Mouse (Mus musculus): ENCODE results near the gene Cyb561.

Gene Cyb561

DNA sequence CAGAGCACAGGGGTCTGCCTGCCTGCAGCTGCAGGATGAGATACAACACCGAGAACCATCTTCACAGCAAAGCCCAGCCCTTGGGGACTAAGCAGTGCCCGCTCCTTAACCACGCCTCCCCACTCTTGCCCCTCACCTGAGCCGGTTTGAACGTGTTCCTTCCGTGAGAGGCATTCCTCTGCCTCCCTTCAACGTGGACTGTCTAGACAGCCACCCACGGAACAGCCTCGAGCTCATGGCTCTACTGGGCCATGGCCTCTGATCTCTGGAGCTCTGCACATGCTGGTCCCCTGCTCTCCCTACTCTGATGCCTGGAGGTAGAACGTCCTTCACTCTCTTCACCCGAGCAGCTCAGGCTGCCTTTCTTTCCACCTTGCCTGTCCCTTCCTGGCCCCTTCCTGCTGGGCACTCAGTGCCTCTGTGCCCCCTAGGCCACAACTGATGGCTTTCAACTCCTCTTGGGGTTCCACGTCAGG, at the start of gene Cyb561:
TSS of gene Cyb561 (minus strand) at position 426 of the 476 bp plus-strand sequence.
- no peak for DNase-seq (ENCODE audit: low spot score)

DNA sequence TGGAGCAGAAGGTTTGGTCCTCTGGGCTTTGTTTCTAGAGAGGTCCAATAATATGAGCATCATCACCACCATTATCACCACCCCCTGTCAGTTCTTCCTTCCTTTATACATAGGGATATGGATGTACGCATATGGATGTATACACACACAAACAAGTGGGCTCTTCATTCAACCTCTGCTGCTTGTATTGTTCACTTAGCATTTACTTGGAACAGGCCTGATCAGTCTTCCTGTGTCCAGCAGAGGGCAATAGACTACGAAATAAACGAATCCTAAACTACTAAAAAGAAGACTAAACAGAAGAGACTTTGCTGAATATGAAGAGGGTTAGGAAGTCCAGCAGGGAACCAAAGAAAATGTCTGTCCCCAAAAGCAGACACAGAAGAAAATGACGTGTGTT, 48.6 kb upstream of the Cyb561 start:
- peak; percentile 55 for DNase-seq (ENCODE audit: low spot score)

DNA sequence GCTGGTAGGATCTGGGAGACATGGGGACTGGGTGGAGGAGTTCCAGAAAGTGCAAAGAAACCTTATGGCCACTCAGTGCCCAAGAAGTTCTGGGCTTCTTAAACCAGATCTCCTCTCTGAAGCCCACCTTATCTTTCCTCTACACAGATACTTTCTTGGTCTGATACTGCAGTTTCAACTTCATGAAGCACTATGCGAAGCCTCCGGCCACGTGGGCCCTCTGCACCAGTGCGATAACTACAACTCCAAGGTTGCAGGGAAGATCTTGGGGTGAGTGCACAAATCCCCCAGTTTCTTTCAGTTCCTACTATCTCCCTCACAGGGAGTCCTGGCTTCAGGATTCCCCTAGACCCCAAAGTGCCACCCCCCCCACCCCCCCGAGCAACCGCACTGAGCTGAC, 46.9 kb upstream of the Cyb561 start:
- no peak for DNase-seq (ENCODE audit: low spot score)

DNA sequence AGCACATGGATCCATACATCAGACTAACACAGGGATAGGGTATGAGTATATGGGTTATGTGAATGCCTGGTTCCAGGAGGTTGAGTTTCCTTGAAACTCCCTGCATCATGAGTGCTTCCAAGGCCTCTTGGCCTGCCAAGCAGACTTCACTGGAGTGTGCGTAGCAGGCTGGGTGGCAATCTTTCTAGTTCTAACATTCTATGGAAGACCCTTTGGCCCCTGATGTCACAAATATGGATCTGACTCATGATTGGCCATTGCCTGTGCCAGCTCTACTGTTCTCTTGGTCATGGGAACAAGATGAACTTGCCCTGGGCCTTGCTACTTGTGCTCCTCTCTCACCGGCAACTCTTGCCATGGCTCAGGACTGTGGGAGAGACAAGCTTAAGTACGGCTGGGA, 41.2 kb upstream of the Cyb561 start, which contains the start of gene Ace3:
TSS of gene Ace3 (plus strand) at position 301 of the 400 bp plus-strand sequence.
- no peak for DNase-seq (ENCODE audit: low spot score)

DNA sequence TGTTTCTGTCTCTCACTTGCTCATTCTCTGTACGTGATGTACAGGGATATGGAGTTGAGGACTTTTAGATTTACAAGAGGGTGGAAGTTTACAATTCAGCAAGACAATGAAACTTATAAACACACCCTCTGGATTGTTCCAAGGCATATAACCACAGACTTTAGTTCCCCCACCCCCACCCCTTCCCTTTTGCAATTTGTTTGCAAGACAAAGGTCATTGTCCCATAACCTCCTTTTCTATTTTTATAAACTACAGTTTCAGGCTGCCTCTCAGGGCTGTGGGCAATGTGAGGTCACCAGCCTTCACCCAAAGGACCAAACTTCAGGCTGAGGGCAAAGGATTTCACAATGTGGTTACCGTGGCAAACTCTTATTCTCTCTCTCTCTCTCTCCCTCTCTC, 37.1 kb upstream of the Cyb561 start:
- no peak for DNase-seq (ENCODE audit: low spot score)

DNA sequence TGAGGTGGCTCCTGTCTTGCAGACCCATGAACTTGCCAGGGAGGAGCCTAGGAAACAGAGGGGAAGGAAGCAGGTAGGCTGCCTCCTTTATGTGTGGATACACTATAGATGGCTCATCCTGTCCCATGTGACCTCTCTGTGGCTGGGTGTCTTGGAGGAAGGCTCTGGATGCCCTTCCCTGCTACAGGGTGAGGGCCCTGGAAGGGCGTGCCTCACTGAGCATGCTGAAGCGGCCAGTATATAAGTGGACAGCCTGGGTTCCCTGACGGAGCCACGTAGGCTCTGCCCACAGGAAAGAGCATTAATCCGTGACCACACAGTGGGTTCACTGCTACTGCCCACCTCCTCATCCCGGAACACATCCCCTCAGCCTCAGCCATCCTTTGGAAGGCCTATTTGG, 36.3 kb upstream of the Cyb561 start:
- DNase-seq (ENCODE audit: low spot score), result no peak

DNA sequence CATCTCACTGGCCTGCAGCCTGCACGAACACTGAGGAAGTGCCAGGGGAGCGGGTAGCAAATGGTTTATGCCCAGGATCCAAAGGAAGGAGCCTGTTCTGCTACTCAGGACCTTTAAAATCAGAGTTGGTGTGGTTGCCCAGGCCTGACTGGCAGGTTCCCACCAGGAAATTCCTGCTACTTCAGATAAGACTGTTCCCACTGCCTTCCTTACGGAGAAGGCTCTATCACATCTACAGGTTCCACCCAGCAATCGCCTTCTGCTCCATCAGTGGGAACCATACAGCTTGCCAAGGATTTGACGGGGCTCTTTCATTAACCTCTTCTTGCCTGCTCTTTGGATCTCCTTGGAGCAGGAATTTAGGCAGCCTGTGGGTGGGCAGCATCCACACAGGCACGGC, 34.3 kb upstream of the Cyb561 start:
- DNase-seq (ENCODE audit: low spot score), result no peak

DNA sequence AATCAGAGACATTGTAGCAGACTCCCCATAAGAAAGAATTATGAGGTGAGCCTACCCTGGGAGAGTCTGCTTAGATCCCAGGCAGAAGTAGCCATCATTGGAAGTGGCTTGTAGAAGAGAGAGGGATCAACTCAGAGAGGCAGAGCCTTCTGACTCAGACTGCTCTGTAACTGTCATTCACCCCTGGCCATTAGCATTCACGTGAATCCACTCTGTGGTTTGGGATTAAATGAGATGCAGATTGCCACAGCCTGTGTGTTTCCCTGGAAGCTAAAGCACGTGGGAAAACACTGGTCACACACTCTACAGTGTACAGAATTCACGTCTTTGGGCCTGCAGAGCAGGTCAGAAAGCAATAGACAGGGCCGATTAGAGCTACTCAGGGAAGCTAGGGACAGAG, 31.3 kb upstream of the Cyb561 start:
- DNase-seq (ENCODE audit: low spot score), result no peak

DNA sequence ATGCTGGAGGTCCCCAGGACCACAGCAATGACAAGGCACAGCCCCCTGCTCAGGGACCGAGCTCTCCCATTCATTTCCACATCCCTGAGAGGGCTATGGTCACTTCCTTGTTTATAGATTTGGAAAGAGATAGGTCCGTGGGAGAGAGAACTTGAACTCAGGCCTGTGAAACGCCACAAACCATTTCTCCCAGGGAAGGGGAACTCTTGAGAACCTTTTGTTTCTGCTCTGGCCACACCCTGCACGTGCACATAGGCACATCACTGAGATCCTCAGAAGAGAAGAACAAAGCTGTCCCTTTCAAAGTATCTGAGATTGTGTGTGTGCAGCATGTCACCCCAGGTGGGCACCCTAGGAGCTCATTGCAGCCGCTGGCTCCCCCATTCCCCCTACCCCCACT, 25.5 kb upstream of the Cyb561 start:
- DNase-seq (ENCODE audit: low spot score), result no peak

DNA sequence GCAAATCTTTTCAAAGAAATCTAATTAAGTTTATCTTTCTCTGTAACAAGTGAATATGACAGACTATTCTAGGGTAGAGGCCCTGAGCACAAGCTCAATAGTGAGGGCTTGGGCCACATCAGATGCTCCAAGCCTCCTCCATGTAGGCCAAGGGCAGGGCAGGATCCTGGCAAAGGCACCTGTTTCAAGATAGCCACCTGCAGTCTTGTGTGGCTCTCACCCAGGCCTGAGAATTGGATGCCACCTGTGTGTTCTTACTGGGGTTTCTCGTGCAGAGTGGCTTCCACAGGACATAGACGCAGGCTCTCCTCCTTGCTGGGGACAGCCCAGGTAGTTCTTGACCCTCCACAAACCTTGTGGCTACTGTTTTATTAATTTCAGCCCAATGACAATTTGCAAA, 25.1 kb upstream of the Cyb561 start:
- no peak for DNase-seq (ENCODE audit: low spot score)

DNA sequence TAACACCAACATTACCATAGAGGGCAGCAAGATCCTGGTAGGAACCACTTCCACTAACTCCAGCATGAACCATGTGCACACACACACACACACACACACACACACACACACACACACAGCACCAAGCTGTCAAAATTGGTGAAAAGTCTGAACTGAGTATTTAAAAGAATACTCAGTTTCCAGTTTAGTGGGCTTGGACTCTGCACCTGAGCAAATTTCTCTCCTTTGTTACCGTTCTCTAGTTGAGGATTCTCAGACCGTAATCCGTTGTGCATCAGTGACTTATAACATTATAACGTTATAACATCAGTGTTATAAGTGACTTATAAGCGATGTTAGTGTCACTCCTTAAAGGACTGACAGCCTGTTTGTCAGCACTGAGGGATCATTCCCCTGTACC, 22.5 kb upstream of the Cyb561 start:
- no peak for DNase-seq (ENCODE audit: low spot score)

DNA sequence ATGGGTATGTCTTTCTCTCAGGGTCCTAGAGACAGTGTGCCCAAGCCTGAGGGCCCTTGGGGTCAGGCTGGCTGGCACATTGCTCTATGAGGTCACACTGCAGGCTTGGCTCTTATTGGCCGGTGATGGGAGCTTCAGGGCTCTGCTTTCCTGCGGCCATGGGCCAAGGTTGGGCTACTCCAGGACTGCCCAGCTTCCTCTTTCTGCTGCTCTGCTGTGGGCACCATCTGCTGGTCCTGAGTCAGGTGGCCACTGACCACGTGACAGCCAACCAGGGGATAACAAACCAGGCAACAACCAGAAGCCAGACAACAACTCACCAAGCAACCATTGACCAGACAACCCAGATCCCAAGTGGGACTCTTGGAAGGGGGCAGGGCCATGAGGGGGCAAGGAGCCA, 21.9 kb upstream of the Cyb561 start:
- no peak for DNase-seq (ENCODE audit: low spot score)

DNA sequence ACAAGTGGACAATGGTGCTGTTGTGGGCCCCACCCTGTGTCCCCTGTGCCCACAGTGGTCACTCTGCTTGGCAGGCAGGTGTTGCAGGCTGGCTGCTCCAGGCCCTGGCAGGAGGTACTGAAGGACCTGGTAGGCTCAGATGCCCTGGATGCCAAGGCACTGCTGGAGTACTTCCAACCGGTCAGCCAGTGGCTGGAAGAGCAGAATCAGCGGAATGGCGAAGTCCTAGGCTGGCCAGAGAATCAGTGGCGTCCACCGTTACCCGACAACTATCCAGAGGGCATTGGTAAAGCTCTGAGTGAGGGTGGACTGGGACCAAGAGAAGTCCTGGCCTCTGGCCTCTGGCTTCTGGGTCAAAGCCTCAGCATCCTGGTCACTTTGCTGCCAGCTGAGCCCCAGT, 21.5 kb upstream of the Cyb561 start:
- no peak for DNase-seq (ENCODE audit: low spot score)

DNA sequence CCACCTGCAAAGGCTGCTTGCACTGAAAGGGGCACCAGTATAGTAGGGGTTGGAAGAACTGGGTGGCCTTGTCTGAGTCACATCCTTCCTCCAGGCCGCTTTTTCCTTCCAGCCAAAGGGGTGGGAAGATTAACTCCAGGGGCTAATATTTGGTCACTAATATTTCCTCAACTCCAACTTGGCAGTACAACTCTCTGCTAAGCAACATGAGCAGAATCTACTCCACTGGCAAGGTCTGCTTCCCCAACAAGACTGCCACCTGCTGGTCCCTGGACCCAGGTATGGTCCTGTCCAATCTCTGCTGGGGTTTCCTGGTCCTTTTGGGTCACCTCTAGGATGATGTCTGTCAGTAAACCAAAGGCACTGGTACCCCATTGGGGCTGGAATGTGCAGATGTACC, 16.4 kb upstream of the Cyb561 start:
- DNase-seq (ENCODE audit: low spot score), result no peak

DNA sequence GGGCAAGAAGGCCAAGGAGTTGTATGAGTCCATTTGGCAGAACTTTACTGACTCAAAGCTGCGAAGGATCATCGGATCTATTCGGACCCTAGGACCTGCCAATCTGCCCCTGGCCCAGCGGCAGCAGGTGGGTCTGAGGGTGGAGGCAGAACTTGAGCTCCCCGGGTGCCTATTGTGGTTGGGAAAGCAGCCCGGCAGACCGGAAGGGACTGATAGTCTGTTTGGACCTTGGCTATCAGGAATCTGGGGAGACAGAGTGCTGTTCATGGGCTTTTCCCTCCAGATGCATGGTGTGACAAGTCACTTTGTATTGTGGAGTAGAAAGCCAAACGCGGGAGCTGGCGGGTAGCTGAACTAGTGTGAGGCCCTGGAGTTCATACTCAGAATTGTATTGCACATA, 15.8 kb upstream of the Cyb561 start:
- no peak for DNase-seq (ENCODE audit: low spot score)

DNA sequence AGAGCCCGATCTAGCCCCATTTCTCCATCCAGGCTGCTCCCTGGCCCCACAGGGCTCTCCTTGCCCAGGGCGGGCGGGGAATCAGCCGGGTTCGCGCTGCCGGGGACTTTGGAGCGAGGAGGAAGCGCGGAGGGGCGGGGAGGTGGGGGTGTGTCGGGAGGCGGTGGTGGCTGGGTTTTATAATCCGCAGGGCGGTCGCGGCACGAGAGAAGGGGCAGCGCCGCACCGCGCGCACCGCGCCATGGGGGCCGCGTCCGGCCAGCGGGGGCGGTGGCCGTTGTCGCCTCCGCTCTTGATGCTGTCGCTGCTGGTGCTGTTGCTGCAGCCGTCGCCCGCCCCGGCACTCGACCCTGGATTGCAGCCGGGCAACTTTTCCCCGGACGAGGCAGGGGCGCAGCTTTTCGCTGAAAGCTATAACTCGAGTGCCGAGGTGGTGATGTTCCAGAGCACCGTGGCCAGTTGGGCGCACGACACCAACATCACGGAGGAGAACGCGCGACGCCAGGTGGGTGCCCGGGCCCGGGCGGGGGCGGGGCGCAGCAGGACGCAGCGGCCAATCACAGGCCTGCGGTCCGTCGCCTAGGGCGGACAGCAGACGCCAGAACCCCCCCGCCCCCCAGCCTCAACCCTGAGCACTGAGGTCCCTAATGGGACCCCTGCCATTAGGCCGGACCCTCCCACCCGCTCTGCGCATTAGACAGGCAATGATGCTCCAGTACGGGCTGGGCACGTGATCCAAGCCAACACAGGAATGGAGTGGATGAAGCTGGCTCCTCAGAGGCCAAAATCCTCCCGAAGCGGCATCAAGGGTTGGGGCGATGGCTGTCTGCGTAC, 14.8 kb upstream of the Cyb561 start, which contains the start of gene Ace:
TSS of gene Ace (plus strand) at position 205 of the 834 bp plus-strand sequence.
- DNase-seq (ENCODE audit: low spot score), result no peak

DNA sequence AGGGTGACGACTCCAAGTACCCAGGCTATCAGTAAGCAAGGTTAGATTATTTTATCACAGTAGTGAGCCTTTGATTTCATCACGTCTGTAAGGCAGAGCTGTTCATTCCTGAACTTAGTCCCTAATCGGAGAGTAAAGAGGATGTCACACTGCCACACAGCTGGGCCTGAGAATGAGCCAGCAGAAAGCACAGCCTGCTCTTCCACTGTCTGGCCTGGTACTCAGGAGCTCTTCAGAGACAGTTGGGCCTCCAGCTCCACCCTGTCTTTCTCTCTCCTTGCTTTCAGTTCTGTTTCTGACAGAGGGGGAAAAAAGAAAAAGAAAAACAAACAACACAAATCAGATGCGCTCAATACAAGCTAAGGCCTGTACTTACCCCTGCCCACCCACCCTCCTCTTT, 13.2 kb upstream of the Cyb561 start:
- DNase-seq (ENCODE audit: low spot score), result no peak

DNA sequence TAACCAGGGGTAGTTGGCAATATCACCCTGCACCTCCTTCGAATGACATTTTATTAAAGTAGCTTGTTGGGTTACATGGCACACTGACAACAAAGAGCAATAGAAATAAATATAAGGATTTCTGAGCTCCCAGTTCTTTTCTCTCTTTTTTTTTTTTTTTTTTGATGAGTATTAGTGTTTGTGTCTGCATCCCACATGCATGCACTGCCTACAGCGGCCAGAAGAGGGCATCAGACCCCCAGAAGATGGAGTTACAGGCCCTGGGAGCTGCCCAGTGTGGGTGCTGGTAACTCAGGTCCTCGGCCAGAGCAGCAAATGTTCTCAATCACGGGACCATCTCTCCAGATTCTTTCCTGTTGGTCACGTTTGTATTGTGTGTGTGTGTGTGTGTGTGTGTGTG, 11.6 kb upstream of the Cyb561 start:
- no peak for DNase-seq (ENCODE audit: low spot score)

DNA sequence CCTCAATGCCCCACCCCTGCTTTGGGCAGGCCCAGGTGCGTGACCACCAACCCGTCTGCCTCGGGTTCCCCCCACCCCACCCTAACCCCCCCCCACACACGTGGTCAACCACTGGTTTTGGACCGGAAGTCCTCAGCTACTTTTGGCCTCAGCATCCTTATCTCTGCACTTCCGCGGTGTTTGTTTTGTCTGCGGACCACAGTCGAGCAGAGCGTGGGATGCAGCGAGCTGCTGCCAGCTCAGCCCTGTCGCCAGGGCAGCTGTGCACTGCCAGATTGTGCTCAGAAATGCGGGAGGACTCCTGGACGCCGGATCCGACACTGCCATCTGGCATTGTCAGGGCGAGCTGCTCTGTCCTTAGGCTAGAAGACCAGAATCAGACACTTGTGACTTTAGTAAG, 6.2 kb upstream of the Cyb561 start:
- no peak for DNase-seq (ENCODE audit: low spot score)

DNA sequence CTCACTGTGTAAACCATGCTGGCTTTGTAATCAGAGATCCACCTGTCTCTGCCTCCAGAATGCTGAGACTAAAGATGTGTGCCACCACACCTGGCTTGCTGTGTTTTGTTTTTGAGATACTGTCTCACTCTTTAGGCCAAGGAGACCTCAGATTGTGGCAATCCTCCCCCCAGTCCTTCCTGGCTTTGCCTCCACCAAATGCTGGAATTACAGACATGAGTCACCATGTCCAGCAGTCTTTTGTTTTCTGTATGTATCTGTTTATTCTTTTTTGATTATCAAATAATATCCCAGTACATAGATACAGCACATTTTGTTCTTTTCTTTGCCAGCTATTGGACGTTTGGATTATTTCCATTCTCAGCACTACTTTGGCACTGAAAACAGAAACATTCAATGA, 5.4 kb upstream of the Cyb561 start:
- DNase-seq (ENCODE audit: low spot score), result no peak

DNA sequence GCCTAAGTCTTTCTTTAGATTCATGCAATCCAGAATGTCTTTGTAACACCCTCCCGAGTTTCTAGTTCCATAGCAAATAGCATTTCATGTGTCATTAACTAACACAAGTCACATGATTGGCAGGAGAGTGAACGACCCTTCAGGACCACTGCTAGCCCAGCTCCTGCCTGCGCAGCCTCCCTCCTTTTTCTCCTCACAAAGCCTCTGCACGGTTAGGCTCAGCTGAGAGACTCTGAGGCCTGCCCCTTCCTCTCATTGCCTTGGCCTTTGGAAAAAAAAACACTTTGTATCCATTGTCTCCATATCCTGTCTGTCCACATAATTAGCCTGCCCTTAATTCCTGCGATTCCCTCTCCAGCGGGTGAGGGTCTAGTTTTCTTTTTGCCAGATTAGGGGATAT, 4.4 kb upstream of the Cyb561 start:
- DNase-seq (ENCODE audit: low spot score), result no peak

DNA sequence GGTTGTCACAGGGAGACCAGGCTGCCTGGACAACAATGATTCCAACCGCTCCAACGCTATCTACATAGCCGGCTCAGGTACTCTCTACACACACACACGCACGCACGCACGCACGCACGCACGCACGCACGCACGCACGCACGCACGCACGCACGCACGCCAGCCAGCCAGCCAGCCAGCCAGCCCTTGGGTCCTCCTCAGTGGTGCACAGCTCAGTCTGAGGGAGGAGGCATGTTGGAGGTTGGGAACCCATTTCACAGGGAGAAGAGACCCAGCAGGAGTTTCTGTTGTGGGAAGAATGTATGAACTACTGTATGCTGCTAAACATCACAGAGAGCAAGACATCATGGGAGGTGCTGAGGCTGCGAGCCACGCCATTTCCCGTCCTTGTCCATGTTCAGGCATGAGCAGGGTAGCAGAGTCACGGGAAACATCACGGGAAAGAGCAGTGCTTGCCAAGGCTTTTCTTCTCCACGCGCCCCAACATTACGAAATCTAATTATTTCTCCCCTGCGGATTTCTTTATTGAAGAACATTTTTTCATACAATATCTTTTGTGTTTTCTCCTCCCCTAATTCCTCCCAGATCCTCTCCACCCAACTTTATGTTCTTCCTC, 2.8 kb upstream of the Cyb561 start:
- no peak for DNase-seq (ENCODE audit: low spot score)

DNA sequence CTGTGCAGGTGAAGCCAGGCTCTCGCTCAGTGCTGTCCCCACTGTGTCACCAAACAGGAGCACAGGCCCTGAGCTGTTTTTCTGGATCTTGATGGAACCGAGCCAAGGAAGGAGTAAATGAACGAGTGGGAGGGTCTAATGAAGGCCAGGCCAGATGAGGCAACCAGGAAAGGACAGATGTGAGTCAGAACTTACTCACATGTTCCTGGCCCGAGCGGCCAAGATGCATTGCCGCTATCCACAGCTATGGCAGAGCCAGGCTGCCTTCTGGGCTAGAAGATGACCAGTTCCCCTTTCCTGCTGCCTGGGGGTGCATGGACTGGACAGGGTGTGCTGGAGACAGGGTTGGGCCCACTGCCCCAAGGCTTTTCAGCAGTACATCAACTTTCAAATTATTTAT, 266 bp upstream of the Cyb561 start:
- no peak for DNase-seq (ENCODE audit: low spot score)

DNA sequence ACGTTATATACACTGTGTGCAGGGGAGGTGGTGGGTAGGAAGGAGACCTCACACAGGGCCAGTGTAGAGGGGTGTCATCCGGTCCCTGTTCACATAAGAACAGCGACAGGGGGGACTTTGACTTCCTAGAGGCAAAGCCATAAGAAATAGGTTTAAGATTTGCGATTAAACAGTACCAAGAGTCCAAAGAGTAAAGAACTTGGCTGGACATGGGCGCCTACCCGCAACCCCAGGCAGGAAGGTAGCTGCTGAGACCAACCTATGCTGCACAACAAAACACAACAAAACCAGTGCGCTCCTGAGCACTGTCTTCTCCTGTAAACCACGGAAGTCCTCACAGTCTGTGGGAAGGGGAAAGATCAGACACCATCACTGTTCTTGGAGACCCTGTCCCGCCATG, 1.0 kb downstream of the Cyb561 start:
- DNase-seq (ENCODE audit: low spot score), result no peak
